Mouse (Mus musculus): ENCODE data around the gene Rab6a.

Gene Rab6a

DNA sequence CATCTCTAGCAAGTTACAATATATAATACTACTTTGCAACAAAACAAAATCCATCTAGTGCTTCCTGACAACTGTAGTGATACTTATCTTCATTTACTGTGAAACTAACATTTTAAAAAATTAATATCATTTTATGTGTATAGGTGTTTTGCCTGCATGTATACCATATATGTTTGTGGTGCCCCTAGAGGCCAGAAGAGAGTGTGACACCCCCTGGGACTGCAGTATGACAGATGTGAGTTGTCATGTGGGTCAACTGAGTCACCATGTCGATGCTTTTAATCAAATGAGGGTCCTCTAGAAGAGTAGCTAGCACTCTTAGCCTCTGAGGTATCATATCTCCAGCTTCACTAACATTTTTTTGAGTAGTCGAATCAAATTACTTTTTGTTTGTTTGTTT is 15.1 kb downstream of the Rab6a start:
- no peak for DNase-seq (ENCODE audit: low read depth, low spot score)

DNA sequence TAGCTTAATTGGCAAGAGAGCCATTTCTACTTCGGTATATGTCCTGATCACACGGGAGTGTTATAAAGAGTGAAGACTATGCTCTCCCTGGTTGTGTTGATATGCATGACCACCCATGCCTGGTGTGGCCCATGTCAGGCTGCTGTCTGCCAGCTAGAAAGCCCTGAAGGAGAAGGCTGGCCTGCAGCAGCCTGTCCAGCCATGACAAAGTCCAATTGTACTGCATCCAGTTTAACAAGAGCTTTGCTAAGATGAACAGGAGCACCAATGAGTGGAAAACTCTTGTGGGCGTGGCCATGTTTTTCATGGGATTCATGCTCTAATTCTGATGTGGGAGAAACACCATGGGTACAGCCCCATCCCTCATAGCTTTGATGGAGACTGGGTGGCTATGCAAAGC is 17.3 kb downstream of the Rab6a start:
- no peak for DNase-seq (ENCODE audit: low read depth, low spot score)

DNA sequence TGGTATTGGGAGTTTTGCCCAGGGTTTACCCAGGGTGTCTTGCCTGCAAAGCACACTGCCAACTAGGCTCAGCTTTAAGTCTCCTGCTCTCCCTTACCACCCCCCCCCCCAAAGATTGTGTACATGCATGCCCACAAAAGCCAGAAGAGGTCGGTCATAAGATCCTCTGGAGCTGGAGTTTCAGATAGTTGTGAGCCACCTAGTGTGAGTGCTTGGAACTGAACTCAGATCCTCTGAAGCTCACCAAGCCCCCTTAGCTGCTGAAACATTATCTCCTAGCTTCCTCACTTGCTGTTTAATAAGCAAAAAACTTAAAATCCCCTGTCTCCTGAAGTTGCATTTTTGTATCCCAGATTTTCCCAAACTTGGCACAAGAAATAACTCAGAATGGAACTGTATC is 30.4 kb downstream of the Rab6a start:
- peak; percentile 77 for DNase-seq (ENCODE audit: low read depth, low spot score)

DNA sequence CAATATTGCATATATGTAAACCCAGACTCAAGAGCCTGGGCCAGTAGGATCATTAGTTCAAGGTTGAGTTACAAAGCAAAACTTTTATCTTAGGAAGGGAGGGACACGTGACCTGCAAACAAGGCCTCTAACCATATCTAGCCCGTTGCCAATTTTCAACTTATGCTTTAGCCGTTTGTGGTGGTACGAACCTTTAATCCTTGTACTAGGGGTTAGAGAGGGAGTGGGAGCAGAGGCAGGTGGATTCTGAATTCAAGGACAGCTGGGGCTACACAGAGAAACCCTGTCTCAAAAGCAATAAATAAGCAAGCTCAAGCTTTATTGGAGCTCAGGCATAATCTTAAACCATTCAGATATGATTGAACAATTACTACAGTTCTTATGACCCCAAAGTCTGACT is 35.2 kb downstream of the Rab6a start:
- no peak for DNase-seq (ENCODE audit: low read depth, low spot score)

DNA sequence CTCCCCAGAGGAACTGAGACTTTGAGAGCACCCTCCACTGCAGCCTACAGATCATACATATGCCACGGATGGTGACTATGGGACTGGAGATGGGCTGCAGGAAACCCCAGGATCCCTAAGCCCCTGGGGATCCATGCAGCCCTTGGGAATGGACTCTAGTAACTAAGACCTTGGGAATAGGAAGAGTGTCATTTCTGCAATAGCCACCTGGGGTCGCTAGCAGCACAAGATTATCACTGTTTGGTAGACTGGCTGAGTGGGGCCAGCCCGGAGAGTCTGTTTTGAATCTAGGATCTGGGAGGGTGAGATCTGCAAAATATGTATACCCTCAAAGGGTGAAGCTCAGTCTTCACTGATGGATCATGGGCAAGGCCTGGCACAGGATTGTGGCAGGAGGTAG is 37.9 kb downstream of the Rab6a start:
- peak; percentile 82 for DNase-seq (ENCODE audit: low read depth, low spot score)

DNA sequence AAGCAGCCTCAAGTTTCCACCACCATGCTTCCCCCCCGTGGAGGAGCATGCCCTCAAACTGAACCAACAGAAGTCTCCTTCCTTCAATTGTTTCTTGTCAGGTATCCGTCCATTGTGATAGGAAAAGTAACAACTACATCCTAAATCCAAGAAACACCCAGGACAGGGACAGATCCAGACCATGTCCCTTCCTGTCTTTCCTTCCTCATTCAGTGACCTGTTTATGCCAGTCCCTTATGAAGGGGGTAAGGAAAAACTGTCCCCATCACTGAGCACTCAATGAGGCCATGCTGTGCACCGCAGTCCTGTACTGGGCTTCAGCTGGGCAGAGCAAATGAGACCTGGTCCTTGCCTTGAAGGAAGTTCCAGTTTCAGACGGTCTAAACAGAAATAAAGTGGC is 41.9 kb downstream of the Rab6a start:
- no peak for DNase-seq (ENCODE audit: low read depth, low spot score)

DNA sequence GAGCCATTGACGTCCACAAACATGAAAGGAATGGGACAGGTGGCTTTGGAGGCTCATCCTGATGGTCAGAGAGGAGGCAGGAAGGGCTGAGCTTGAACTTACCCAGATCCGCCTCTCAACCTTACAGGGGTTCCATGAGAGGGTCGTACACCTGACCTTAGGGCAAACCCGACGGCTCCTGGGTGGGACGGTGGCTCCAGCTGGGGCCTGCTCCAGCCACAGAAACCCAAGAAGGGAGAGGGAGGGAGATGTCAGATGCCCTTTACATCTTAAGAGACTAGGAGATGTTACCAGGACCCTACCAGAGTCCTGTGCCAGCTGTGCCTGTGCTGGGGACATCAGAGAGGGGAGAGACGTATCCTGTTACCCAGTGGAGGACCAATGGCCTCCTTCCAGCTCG is 42.6 kb downstream of the Rab6a start:
- no peak for DNase-seq (ENCODE audit: low read depth, low spot score)

DNA sequence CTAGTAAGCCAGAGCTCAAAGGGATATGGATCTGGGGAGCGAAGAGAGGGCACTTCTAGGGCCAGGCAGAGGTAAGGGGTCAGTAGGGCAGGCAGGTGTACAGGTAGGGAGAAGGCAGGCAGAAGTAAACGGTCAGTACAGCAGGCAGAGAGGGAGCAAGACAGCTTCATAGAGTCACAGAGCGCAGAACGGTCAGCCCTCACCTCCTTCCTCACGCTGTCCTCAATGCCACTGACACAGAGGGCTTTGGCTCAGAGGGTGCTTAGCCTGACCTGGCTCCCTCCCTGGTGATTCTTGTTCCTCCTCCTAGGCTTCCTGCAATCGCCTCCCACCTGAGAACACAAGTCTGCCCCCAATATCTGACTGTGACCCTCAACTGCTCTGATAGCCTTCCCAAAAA is 43.2 kb downstream of the Rab6a start:
- no peak for DNase-seq (ENCODE audit: low read depth, low spot score)

DNA sequence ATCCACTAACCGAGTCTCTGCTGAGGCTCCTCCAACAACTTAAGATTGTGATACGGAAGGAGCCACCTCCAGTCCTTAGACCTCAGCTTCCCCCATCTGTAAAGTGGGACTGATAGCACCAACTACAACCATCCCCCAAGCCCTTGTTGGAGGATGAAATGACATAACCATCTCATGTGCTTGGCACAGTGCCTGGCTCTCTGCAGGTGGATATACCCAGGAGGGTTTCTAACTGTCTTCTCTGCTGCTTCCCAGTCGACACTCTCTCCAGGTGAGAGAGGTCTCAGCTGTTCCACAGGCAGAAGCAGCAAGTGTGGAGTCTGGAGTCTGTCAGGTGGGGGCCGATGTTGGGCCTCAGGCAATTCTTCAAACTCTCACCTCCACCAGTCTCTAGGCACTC is 43.8 kb downstream of the Rab6a start:
- DNase-seq (ENCODE audit: low read depth, low spot score), result peak; percentile 41

DNA sequence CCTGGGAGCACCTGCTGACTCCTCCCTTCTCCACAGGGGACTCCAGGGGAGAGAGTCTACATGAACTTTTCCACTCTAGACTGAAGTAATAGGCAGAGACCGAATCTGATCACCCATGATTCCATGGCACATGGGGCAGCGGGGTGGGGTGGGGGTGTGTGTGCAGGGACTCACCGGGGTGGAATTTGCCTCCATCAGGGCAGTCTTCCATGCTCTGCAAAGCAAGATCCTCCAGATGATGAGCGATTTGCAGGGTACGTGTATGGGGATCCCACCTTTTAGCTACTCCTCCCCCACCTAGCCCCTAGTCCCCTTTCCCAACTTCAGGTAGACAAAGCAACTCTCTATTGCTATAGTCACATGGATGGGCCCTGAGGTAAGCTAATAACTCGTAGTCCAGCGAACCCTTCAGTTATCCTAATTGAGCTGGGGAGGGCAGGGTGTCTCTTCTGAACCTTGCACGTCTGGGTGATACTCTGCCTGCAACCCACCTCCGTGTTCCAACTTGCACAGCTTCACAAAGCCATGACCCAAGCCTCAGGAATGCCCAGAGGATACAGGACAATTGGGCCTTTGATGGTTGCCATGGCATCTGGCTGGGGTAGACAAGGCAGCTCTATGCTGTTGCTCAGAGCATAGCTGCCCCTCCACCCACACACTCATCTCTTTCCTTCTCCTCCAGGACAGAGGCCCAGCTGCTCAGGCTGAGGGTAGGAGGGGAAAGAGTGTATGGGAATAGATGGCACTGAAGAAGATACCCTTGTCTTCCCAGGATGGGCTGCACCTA is 46.5 kb downstream of the Rab6a start:
- peak; percentile 93 for DNase-seq (ENCODE audit: low read depth, low spot score)

DNA sequence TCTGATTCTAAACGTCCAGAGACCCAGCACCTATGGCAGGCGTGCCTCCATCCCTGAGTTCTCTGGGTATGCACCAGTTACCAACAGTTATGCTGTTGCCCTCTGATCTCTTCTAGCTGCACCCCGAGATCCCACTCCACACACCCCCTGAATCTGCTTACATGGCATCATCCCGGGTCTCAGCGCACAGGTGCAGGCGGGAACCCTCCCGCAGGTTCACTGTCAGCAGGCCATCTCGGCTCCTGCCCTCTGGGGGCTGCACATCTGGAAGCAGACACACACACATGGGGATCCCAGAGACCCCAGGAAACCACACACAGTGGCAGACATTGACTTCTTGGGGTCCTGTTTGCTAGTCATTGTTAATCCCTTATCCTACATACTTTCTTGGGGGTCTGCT is 47.2 kb downstream of the Rab6a start:
- DNase-seq (ENCODE audit: low read depth, low spot score), result no peak

DNA sequence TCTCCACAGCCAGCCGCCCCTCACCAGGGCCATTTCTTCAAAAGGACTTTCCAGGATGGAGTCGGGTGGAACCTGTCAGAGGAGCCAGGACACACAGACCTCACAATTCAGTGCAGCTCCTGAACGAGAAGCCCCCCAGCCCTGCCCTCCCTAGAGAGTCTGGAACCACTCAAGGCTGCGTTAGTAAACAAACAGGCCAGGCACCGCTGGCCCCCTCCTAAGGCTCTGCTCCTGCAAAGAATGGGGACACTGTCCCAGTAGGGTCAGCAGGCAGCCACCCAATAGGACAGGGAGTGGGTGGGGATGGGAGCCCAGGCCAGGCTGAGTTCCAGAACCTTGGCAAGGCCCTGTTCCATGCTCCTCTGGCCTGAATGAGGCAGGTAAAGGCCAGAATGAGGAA is 49.5 kb downstream of the Rab6a start:
- DNase-seq (ENCODE audit: low read depth, low spot score), result peak; percentile 88

DNA sequence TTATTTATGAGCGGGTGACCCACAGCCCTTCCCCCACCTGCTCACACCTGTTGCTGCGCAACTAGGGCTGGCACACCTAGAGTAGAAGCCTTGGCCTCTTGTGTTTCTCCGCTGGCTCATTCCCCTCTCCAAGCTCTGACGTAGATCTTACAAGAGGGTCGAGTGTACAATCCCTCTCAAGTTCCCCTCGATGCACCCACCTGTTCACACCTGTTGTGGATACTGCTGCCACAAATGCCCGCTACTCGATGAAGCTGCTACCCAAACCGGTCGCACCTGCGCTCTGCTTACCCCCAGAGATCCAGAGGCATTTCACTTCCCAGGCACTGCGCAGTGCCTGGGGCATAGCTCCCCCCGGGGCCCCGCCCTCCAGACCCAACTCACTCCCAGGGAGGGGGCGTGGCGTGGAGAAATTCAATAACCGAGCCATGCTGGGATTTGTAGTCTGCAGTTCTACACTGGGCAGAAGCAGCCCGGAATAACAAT is 50.9 kb downstream of the Rab6a start:
- DNase-seq (ENCODE audit: low read depth, low spot score), result peak; percentile 76

DNA sequence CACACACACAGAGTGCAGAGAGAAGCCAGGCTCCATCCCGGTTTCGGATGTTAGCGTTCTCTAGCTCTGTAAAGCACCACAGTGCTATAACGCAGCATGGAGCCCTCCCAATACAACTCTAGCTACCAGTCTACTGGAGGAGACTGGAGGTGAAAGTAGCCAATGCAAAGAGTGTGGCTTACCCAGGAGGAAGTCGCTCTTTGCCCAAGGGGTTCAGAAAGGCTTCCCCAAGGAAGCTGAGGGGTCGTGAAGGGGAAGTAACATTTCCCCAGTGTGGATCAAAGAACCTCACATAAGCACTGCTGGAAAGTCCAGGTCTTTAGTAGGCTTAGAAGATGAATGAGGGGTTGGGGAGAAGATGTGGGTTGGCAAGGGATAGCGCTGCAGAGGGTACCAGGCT is 54.1 kb downstream of the Rab6a start:
- no peak for DNase-seq (ENCODE audit: low read depth, low spot score)

DNA sequence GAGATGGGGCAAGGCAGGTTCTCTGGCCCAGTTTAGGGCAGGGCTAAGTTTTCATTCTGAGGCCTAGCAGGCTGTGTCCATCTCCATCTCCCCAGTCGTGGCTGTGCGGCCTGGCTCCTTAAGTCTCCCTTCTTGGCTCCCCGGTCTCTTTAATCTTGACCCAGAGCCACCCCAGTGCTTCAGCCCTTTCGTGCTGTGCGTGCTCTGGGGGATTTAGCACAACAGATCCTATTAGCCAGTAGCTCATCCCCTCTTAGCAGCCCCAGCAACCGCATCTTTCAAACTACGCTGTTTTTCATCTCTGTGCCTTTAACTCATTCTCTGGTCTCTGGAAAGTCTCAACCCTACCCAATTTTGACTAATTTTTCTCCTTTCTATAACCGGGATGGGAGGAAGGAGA is 55.0 kb downstream of the Rab6a start, which contains the start of gene Plekhb1:
Gene Plekhb1, minus strand, starts transcription at position 184 of the 400 bp plus-strand sequence.
- no peak for DNase-seq (ENCODE audit: low read depth, low spot score)

DNA sequence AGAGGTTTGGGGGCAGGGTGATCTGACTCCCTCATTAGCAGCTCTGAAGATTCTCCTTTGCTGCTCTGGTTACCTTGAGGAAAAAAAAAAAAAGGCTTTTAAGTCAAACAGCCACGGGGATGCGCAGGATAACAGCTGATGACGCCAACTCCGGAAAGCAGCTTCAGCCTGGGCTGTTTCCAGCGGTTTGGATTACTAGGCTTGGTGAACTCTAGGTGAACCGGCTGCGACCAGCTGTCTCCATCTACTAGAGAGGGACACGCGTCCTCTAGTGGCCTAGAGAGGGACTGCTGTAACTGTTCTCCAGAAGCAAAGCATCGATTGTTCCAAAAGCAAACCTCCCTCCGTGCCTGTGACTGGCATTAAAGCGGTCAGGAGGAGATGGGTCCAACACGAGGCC is 56.0 kb downstream of the Rab6a start:
- DNase-seq (ENCODE audit: low read depth, low spot score), result peak; percentile 95

DNA sequence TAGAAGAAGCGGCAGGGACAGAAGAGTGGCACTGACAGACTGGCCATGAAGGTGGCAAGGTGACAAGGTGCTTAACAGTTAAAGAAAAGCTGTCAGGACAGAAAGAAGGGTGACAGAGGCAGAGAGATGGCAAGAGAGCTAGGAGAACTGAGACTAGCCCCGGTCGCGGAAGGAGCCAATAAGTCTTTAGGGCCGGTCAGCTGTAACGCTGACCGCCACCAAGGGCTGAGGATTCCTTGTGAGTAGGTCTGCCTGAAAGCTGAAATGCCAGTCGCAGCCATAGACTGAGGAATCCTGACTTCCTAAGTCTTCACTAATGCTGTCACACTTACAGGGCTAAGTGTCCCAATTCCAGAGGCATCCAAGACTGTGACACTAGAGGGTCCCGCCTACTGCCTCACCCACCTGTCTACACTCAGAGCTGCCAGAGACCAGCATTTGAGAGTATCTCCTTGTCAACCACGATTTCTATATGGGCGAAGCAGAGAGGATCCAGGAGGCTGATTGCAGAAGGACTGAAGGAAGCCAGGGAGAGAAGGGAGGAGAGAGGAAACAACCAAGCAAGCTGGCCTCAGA is 56.6 kb downstream of the Rab6a start:
- DNase-seq (ENCODE audit: low read depth, low spot score), result peak; percentile 51

DNA sequence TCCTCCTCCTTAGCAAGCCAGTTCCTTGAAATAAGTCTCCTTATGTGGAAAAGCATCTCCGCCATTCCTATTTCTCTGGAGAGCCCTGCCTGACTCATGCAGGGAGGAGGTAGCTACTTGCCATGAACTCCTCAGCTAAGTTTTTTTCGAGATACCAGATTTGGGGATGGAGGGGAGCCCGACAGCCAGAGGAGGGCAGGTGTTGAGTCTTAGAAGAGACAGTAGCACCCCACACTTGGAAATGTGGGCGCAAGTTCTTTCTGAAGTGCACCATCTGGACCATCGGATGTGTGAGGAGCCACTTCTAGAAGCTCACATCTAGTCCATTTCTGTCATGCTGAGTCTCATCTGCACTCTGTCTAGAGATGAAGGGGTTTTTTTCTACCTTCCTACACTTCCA is 63.4 kb downstream of the Rab6a start:
- DNase-seq (ENCODE audit: low read depth, low spot score), result peak; percentile 90

DNA sequence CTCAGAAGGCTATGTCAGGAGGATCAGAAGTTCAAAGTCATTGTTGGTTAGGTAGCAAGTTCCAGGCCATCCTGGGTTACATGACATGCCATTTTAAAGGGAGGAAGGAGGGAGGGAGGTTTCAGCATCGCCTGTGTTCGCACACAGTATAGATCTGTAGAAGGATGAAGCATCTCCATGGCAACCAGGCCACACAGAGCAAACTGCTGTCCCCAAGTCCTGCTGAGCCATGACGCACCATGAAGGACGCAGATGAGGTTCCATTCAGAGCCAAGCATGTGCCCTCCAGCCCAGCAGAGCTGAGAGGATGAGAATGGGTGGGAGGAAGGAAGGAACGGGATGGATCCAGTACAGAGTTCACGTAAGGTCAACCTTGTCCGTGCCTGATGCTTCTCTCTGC is 66.2 kb downstream of the Rab6a start:
- peak; percentile 60 for DNase-seq (ENCODE audit: low read depth, low spot score)

DNA sequence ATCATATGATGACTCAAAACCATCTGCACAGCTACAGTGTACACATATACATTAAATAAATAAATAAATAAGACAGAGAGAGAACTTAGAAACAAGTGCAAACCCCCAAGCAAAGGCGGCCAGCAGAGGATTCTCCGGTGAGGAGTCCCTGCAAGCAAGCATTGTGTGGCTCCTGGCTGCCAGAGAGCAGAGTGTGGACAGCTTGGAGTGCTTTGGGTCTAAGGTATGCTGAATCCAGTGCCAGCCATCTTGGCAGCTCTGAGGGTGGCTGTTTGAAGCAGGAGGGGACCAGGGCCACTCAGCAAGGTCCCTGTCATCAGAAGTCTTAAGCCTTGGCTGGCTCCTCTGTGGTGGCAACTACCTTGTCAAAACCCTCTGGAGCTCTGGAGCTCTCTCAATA is 67.7 kb downstream of the Rab6a start:
- DNase-seq (ENCODE audit: low read depth, low spot score), result peak; percentile 60

DNA sequence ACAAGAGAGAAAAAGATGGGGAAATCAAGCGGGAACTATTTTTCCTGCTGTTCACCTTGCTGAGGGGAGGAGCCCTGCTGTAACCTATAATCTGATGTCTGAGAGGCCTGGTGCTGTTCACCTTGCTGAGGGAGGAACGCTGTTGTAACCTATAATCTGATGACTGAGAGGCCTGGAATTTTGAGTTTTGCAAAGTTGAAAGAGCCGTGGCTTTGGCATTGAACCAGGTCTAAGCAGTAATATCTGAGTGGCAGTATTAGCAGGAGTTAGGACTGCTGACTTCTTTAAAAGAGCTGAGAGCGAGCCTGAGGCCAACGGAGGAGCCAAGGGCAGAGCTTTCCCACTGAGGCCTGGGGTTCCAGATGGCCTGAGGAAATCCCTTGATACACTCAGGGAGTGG is 70.8 kb downstream of the Rab6a start:
- no peak for DNase-seq (ENCODE audit: low read depth, low spot score)

DNA sequence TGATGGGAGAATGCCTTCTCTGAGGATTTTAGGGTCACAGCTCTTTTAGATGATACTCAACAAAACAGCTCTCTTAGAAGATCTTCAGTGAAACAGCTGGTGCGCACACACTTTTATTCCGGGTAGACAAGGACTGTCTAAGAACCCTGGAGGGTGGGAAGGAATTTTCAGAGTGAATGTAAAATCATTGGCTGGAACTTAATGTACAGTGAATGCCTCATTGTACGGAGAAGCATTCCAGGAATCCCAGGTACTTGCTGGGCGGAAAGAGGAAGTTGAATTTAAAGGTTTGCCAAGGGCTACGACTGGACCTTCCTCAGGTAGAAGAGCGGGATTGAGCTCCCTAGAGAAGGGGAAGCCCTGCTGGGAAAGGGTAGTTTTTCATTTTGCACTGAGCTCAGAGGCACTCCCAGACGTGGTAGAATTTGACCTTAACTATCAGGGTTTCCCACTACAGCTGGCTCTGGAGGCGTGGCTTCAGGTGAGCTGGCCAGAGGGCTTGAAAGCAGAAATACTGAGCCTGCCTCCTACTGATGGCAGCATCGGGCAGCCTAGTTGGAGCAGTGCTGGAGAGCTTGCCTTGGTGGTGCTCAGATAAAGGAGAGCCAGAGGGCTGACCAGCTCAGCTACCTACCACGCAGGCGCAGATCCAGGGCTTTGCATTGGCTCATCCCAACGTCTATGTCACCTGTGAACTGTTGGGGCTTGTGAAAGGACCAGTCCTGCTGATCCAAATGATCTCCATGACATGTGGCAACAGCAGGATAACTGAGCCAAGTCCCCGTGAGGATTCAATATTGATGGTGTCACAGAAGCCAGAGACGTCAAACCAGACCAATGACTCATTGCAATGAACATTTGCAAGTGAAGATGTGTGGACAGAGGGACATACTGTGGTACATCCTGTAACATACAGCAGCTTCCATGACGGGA is 72.0 kb downstream of the Rab6a start:
- no peak for DNase-seq (ENCODE audit: low read depth, low spot score)

Data from brain, adult 2 months (tissue).